Mouse (Mus musculus): Measurements from ENCODE around the gene Gprc5b. TPM values are rescaled to one million over a fixed set of nuclear protein-coding genes. Genes with fewer than 3 reads are reported as not detected.

Gprc5b gene
- polyA plus RNA-seq, 1 experiment, result 25.0 TPM

DNA sequence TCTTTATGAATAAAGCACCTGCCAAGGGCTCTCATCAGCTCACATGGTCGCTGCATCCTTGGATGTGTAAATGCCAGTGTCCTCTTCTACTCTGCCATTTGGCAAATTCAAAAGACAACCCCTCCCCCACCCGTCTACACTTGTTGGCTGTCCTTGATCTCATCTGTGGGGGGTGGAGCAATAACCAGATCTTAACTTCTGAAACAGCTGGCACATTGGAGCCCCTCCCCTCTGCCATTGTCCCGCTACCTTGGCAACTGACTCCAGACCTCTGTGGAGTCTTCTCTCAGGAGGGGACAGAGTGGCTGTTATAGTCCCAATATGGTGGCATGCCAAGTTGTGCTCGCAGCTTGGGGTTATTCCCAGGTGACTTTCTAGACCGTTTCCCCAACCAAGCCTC, 22.7 kb downstream of the Gprc5b start:
- DNase-seq (ENCODE audit: low read depth), result peak; percentile 71
- TF ChIP-seq CTCF (IDR thresholded peaks at IDR 0.05; ENCODE audit: borderline replicate concordance, extremely low read depth, insufficient read depth, insufficient read length) (no peak), POLR2A (IDR thresholded peaks at IDR 0.05; ENCODE audit: borderline replicate concordance, extremely low read depth, insufficient read depth, insufficient read length, poor library complexity, severe bottlenecking) (no peak)

DNA sequence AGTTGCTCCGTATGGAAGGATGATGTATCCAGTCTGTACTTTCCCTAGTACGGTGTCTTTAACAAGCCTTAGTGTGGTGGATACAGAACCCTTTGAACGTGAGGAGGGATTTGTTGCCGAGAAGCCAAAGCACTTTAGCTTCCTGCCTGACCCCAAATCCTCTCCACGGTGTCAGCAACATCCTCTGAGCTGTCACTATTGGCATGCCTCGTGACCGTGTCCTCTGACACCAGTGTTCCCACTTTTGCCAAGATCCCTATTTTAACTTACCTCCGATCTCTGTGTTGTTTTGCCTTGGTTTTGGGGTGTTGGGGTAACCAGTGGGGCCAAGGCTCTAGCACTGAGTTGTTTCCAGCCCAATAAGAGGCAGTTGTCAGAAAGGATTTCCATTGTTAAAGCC, 23.5 kb downstream of the Gprc5b start:
- TF ChIP-seq POLR2A (IDR thresholded peaks at IDR 0.05; ENCODE audit: borderline replicate concordance, extremely low read depth, insufficient read depth, insufficient read length, poor library complexity, severe bottlenecking) (no peak), CTCF (IDR thresholded peaks at IDR 0.05; ENCODE audit: borderline replicate concordance, extremely low read depth, insufficient read depth, insufficient read length) (no peak)
- no peak for DNase-seq (ENCODE audit: low read depth)

DNA sequence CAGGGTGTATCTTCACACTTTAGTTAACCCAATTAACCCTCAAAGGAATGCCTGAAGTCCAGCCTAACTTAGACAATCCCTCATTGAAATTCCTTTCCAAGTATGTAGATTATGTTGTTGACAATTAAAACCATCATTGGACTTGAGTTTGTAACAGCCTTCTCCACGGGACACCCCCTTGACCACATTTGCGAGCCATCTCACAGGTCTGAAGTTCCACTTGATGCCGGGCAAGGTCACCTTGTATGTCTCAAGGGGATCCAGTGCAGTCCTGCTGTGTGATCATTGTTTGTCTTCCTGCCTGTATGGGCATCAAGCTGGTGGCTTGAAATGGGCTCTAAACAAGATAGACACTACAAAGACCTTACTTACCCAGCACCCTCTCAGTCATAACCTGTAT, 26.1 kb downstream of the Gprc5b start:
- TF ChIP-seq CTCF (IDR thresholded peaks at IDR 0.05; ENCODE audit: borderline replicate concordance, extremely low read depth, insufficient read depth, insufficient read length) (no peak), POLR2A (IDR thresholded peaks at IDR 0.05; ENCODE audit: borderline replicate concordance, extremely low read depth, insufficient read depth, insufficient read length, poor library complexity, severe bottlenecking) (no peak)
- no peak for DNase-seq (ENCODE audit: low read depth)

DNA sequence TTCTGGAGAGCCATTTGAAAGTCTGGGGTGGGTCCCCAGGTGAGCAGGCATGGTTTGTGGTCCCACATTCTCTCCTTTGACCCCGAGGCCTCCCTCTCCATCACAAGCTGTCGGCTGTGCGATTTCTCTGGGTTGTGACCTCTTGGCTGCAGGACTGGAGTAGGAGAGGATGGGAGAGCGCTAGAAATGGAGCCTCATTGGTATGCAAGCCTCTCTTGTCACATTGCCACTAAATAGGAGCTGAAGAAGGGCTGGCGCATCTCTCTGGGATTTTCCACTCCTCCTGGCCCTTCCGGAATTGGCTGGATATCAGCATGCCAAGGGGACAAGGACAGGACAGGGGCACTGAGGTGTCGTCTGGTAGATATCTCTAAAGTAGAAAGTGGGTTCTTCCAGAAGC, 29.8 kb downstream of the Gprc5b start:
- TF ChIP-seq CTCF (IDR thresholded peaks at IDR 0.05; ENCODE audit: borderline replicate concordance, extremely low read depth, insufficient read depth, insufficient read length), result no peak
- TF ChIP-seq POLR2A (IDR thresholded peaks at IDR 0.05; ENCODE audit: borderline replicate concordance, extremely low read depth, insufficient read depth, insufficient read length, poor library complexity, severe bottlenecking), result no peak
- no peak for DNase-seq (ENCODE audit: low read depth)

DNA sequence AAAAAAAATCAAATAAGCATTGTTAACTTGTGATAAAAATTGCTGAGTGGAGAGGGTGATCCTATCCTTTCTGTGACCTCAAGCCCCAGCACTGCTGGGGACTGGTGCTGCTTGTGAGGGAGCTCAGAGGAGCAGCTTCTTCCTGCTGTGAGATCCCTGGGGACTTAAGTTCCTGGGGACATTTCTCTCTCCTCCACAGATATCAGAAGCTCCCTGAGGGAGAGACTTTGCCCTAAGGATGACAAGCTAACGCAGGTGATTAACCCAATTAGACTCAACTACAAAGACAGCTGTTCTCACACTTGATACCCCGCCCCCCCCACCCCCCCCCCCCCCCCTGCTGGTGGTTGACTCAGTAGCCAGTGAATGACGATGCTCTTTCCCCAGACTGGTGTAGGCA, 30.2 kb downstream of the Gprc5b start:
- TF ChIP-seq CTCF (IDR thresholded peaks at IDR 0.05; ENCODE audit: borderline replicate concordance, extremely low read depth, insufficient read depth, insufficient read length), result no peak
- TF ChIP-seq POLR2A (IDR thresholded peaks at IDR 0.05; ENCODE audit: borderline replicate concordance, extremely low read depth, insufficient read depth, insufficient read length, poor library complexity, severe bottlenecking), result no peak
- DNase-seq (ENCODE audit: low read depth), result no peak

DNA sequence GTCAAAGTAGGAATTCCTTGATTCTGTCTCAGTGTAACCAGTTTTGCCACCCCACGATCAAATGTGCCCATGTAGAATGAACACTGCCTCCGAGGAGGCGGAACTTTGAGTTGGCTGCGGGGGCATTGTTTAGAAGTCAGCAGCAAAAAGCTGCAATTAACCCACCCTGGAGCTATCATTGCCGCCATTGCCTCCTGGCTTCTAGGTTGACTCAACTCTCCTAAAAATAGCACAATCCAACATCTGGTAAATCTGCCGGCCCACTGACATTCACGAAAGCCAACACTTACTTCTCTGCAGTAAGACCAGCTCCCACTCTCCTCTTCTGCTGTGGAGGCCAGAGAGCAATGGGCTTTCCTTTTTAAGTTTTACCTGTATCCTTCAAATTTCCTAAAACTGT, 35.8 kb downstream of the Gprc5b start:
- no peak for DNase-seq (ENCODE audit: low read depth)
- TF ChIP-seq POLR2A (IDR thresholded peaks at IDR 0.05; ENCODE audit: borderline replicate concordance, extremely low read depth, insufficient read depth, insufficient read length, poor library complexity, severe bottlenecking), result no peak
- TF ChIP-seq CTCF (IDR thresholded peaks at IDR 0.05; ENCODE audit: borderline replicate concordance, extremely low read depth, insufficient read depth, insufficient read length), result no peak

DNA sequence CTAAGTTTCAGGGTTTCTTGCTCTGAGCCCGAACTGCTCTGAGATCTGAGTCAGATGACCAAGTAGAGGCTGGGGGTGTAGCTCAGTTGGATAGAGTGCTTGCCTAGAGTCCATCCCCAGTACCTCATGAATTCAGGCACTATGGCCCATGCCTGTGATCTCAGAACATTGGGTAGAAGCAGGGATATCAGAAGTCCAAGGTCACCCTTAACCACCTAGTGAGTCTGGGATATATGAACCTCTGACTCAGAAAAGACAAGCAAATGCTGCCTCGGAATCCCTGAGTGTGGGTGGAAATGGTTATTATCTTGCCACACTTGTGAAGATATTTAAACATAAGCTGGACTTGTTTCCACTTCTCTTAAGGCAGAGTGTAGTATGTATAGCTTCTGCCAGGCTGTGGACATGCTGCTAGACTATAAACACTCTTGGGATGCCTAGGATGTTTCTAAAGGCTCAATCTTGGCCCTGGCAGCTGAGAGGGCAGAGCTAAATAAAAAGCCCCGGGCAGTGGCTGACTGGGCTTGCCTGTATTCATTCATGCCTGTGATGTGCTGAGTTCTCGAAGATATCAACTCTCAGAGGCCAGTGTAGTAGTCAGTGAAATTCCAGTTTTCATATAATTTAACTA, 38.3 kb downstream of the Gprc5b start:
- TF ChIP-seq CTCF (IDR thresholded peaks at IDR 0.05; ENCODE audit: borderline replicate concordance, extremely low read depth, insufficient read depth, insufficient read length) (no peak), POLR2A (IDR thresholded peaks at IDR 0.05; ENCODE audit: borderline replicate concordance, extremely low read depth, insufficient read depth, insufficient read length, poor library complexity, severe bottlenecking) (no peak)

DNA sequence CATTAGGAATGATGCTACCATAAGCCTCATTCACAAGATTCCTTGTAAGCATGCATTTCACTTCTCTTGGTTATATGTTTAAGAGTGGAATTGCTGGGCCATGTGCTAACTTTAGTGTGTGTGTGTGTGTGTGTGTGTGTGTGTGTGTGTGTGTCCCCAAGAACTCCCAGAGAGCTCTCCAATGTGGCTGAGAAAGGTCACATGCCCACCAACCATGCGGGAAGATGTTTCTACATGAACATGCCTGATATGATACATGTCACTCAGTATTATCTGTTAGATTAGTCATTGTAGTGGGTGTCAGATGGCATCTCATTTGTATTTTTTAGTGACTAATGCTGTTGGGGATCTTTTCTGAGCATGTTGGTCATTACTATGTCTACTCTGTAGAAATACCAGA, 40.0 kb downstream of the Gprc5b start:
- TF ChIP-seq POLR2A (IDR thresholded peaks at IDR 0.05; ENCODE audit: borderline replicate concordance, extremely low read depth, insufficient read depth, insufficient read length, poor library complexity, severe bottlenecking) (no peak), CTCF (IDR thresholded peaks at IDR 0.05; ENCODE audit: borderline replicate concordance, extremely low read depth, insufficient read depth, insufficient read length) (no peak)
- no peak for DNase-seq (ENCODE audit: low read depth)

More for the DNA sequence above, 38.3 kb downstream of the Gprc5b start:
- no peak for DNase-seq (ENCODE audit: low read depth)

DNA sequence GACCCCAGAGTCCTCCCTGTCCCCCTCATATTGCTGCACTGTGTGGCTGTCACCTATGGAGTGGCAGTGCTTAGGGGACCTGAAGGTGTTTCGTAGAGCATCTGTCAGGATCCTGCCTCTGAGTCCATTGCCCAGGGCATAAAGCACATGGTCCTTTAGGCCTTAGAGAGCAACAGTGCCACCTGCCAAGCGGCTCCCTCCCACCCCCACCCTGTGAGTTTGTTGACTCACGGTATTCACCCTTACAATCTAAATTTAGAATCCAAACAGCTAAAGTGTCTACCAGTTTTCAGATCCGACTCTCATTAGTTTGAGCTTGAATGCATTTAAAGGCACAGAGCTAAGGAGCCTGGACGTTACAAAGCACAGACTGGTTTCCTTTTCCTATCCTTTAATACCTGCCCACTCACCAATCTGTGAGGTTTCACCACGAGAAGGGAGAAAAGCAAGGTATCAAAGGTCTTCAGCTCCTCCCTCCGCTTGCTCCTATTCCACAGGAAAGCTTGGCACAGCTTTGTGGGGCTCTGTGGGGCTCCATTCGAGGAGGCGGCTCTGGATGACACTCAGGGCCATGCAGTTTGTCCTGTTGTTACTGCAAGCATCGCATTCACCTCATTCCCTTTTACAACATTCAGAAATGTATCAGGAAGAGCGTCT, 41.3 kb downstream of the Gprc5b start:
- DNase-seq (ENCODE audit: low read depth), result no peak
- TF ChIP-seq POLR2A (IDR thresholded peaks at IDR 0.05; ENCODE audit: borderline replicate concordance, extremely low read depth, insufficient read depth, insufficient read length, poor library complexity, severe bottlenecking) (no peak), CTCF (IDR thresholded peaks at IDR 0.05; ENCODE audit: borderline replicate concordance, extremely low read depth, insufficient read depth, insufficient read length) (no peak)

DNA sequence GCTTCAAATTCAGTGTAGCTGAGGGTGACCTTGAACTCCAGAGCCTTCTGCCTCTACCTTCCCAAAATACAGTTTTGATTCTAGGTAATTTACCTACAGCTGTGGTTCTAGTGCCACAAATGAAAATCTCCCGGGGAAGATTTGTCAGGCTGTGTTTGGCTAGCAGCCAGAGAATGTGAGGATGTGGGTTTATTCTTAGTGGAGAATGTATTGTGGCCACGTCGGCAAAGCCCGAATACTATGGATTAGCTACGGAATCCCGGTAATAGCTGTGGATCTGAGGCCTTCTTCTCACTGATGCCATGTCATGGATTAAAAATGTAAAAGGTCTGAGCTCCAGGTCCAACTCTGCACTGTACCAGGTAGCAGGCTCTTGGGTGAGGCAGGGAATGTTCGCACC, 45.3 kb downstream of the Gprc5b start:
- no peak for TF ChIP-seq POLR2A (IDR thresholded peaks at IDR 0.05; ENCODE audit: borderline replicate concordance, extremely low read depth, insufficient read depth, insufficient read length, poor library complexity, severe bottlenecking)
- no peak for TF ChIP-seq CTCF (IDR thresholded peaks at IDR 0.05; ENCODE audit: borderline replicate concordance, extremely low read depth, insufficient read depth, insufficient read length)
- no peak for DNase-seq (ENCODE audit: low read depth)

DNA sequence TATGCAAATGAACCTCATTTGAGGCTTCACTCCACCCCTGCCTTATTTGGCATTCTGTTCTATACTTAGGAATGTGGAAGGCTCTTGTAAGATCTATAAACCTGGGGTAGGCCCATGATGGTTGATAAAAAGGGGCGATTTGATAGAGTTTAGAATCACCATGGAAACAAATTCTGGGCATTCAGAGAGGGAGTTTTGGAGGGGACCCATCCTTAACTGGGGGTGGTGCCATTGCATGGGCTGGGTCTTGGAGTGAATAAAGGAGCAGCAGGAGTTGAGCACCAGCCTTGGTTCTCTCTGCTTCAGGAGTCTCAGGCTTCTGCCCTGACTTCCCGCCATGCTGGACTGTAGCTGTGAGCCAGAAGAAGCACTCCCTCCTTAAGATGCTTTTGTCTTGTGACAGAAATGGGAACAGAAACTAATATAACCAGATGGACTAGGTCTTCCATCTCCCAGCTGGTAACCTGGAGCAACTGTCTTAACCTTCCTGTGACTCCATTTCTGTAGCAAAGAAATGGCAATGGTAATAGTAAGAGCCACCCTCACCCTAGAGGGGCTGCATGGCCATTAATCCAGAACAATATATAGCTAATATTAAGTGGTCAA, 46.2 kb downstream of the Gprc5b start:
- TF ChIP-seq CTCF (IDR thresholded peaks at IDR 0.05; ENCODE audit: borderline replicate concordance, extremely low read depth, insufficient read depth, insufficient read length) (no peak), POLR2A (IDR thresholded peaks at IDR 0.05; ENCODE audit: borderline replicate concordance, extremely low read depth, insufficient read depth, insufficient read length, poor library complexity, severe bottlenecking) (no peak)

DNA sequence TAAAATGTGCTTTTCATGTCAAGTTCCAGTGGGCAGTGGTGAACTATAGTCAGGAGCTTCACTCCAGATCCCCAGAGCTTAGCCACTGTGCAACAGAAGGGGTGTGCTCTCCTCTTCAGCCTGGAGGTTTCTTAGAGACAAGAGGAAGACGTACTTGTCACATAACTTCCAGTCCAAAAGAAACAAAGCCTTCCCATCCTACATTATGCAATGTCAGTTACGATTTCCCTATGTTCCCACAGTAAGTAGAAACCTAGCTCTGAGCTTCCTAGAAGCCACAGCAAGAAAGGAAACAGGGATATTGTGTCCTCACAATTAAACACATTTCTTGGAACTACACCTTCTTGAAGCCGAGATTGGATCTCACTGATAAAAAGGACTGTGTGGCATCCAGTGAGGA, 47.8 kb downstream of the Gprc5b start:
- DNase-seq (ENCODE audit: low read depth), result no peak

More for the DNA sequence above, 46.2 kb downstream of the Gprc5b start:
- DNase-seq (ENCODE audit: low read depth), result no peak

More for the DNA sequence above, 47.8 kb downstream of the Gprc5b start:
- TF ChIP-seq POLR2A (IDR thresholded peaks at IDR 0.05; ENCODE audit: borderline replicate concordance, extremely low read depth, insufficient read depth, insufficient read length, poor library complexity, severe bottlenecking), result no peak
